Mouse (Mus musculus): ENCODE results near the gene Tmem203. TPM values are rescaled to one million over a fixed set of nuclear protein-coding genes. Genes with fewer than 3 reads are reported as not detected.

The Tmem203 gene
- polyA plus RNA-seq, 1 experiment, result 31.1 TPM

- no peak for DNase-seq (ENCODE audit: extremely low spot score in 1 of 2, low spot score in 1 of 2)
These were observed 33.6 kb downstream of the Tmem203 start for GRCm38 (mm10) chr2:25288734-25289345.

DNA sequence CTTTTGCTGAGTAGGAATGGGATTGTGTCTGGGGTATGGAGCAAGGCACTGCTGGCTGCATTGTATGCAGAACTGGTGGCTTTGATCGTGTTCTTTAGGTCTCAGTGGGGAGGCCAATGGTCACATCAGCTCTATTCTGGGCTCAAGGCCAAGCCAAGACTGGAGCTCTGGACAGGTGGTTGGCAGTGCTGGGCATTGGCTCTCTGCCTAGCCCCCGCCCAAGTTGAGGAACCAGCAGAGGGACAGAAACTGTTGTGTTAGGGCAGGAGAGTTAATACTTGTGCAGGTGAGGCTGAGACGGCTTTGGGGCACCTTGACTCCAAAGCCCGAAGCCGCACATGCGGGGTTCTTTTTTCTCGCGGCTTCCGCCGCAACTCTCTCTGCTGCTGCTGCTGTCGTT lies 34.4 kb downstream of the Tmem203 start, which contains the start of gene Lrrc26:
Lrrc26 (plus strand) TSS at position 265 of the 400 bp plus-strand sequence.
- DNase-seq (ENCODE audit: extremely low spot score in 1 of 2, low spot score in 1 of 2), result no peak

DNA sequence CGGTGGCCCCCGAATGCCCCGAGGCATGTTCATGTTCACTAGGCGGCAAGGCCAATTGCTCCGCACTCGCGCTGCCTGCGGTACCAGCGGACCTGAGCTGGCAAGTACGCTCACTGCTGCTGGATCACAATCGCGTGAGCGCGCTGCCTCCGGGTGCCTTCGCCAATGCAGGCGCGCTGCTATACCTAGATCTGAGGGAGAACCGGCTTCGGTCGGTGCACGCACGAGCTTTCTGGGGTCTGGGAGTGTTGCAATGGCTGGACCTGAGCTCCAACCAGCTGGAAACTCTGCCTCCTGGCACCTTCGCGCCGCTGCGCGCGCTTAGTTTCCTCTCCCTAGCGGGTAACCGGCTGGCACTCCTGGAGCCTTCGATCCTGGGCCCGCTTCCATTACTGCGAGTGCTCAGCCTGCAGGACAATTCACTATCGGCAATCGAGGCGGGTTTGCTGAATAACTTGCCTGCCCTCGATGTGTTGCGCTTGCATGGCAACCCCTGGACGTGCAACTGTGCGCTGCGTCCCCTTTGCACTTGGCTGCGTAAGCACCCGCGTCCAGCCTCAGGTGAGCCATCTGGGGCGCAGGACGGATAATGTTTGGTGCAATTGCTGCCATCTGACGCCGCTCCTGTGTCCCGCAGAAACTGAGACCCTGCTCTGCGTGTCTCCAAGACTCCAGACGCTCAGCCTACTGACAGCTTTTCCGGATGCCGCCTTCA lies 35.0 kb downstream of the Tmem203 start:
- peak in 1 of 2 experiments; percentile 69 for DNase-seq (ENCODE audit: extremely low spot score in 1 of 2, low spot score in 1 of 2)

DNA sequence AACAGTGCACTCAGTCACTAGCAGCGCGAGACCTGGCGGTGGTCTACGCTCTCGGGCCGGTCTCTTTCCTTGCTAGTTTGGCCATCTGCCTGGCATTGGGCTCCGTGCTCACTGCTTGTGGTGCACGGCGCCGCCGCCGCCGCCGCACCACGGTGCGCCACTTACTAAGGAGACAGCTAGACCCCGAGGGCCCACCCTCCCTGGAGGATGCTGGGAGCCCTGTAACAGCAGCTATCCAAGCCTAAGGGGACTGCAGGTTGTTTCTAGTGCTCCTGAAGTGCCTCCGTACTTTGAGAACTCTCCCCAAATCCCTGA lies 35.5 kb downstream of the Tmem203 start:
- peak in 1 of 2 experiments; percentile 59 for DNase-seq (ENCODE audit: extremely low spot score in 1 of 2, low spot score in 1 of 2)

DNA sequence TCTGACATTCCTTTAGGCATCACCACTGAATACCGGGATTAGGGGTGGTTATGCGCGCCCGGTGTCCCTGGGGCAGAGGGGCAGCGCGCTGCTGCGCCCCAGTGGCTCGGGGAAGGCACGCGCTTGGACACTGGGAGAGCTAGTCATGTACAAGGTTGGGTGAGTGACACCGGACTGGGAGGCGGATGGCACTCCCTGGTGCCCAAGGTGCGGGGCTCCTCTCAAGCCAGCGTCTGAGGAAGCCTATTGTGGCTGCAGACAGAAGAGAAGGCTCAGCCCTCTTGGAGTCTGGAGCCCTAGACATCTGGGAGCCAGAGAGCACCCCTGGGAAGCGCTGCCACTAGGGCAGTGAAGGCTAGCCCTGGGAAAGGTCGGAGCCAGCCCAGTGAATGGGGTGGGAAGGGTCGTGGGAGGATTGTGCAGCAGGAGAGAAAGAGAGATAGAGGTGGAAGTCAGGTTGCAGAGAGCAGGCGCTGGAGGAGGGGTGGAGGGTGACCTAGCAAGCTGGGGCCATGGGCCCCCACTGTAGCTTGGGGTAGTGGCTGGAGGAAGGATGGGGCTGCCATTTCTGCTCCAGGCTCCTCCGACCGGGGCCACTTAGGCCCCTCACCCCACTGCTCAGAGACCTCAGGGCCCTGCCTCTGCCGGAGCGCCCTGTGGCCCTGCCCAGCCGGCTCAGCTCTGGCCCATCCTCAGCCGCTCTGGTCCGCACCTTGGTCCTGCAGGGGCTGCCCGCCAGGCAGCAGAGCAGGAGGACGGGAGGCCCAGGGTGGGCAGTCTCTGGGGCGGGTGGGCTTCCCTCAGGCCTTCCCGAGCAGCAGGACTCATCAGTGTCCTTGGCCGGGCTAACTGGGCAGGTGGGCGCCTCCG lies 36.2 kb downstream of the Tmem203 start:
- no peak for DNase-seq (ENCODE audit: extremely low spot score in 1 of 2, low spot score in 1 of 2)

GRCm38 (mm10) chr2:25292054-25292544 lies 36.9 kb downstream of the Tmem203 start:
- peak in 1 of 2 experiments; percentile 65 for DNase-seq (ENCODE audit: extremely low spot score in 1 of 2, low spot score in 1 of 2)

GRCm38 (mm10) chr2:25292856-25293255 lies 37.6 kb downstream of the Tmem203 start:
- DNase-seq (ENCODE audit: extremely low spot score in 1 of 2, low spot score in 1 of 2), result peak in 1 of 2 experiments; percentile 81

- DNase-seq (ENCODE audit: extremely low spot score in 1 of 2, low spot score in 1 of 2), result no peak
These were observed 38.5 kb downstream of the Tmem203 start for GRCm38 (mm10) chr2:25293706-25294105.

DNA sequence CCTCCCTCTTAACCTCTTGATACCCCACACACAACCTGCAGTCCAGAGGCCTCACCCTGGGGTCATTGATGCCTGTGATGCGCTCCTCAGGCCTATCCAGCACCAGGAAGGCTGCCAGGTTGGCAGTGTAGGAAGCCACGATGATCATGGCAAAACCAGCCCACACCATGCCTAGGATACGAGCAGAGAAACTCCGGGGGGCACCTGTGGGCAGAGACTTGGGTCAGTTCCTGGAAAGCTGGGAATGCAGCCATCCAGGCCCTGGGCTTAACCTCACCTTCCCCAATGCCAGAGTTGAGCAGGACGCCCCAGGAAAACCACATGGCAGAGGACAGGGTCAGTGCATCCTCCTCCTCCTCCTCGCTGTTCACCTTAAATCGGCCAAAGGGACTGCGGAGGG lies 41.9 kb downstream of the Tmem203 start:
- no peak for DNase-seq (ENCODE audit: extremely low spot score in 1 of 2, low spot score in 1 of 2)

DNA sequence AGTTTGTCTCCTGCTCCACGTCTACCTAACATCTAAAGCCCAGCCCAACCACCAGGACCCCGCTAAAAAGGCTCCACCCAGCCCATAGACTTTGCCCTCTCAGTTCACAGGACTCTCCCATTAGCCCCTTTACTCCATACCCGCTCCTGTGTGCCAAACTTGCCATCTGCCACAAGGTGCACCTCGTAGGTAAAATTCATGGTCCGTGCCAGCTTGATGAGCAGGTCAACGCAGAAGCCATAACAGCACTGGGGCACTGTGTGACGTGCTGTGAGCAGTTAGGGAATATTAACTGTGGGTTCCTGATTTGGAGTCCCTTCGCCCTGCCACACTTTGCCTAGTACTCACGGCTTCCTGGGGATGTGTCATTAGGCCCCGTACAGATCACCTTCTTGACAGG lies 42.8 kb downstream of the Tmem203 start:
- no peak for DNase-seq (ENCODE audit: extremely low spot score in 1 of 2, low spot score in 1 of 2)

GRCm38 (mm10) chr2:25303452-25303851 lies 48.2 kb downstream of the Tmem203 start:
- no peak for DNase-seq (ENCODE audit: extremely low spot score in 1 of 2, low spot score in 1 of 2)

GRCm38 (mm10) chr2:25303931-25304656 lies 48.9 kb downstream of the Tmem203 start:
- no peak for DNase-seq (ENCODE audit: extremely low spot score in 1 of 2, low spot score in 1 of 2)

- peak in 1 of 2 experiments; percentile 64 for DNase-seq (ENCODE audit: extremely low spot score in 1 of 2, low spot score in 1 of 2)
These were observed 49.7 kb downstream of the Tmem203 start for GRCm38 (mm10) chr2:25304657-25305541.

Other genes with a start within 250 kb of the Tmem203 start
- gene Nsmf, start 201.1 kb upstream of the Tmem203 start, polyA plus RNA-seq (2012; rRNA removed), result 638 and 695 TPM in 2 replicates
- 0.08 TPM in 1 of 2 replicates, not detected in the other for gene Entpd8, start 175.1 kb upstream of the Tmem203 start, polyA plus RNA-seq (2012; rRNA removed)
- gene Noxa1, start 160.3 kb upstream of the Tmem203 start, polyA plus RNA-seq (2012; rRNA removed), result not detected in 2 replicates
- 38.7 and 39.1 TPM in 2 replicates for gene Nrarp, start 74.7 kb upstream of the Tmem203 start, polyA plus RNA-seq (2012; rRNA removed)
- 2.6 and 3.0 TPM in 2 replicates for gene Tor4a, start 58.6 kb upstream of the Tmem203 start, polyA plus RNA-seq (2012; rRNA removed)
- gene Nelfb, start 44.0 kb upstream of the Tmem203 start, polyA plus RNA-seq (2012; rRNA removed), result 60.2 and 65.6 TPM in 2 replicates
- 0.06 and 0.15 TPM in 2 replicates for gene Stpg3, start 40.8 kb upstream of the Tmem203 start, polyA plus RNA-seq (2012; rRNA removed)
- 0.16 and 0.19 TPM in 2 replicates for gene Fam166a, start 36.7 kb upstream of the Tmem203 start, polyA plus RNA-seq (2012; rRNA removed)
- 499 and 548 TPM in 2 replicates for gene Tubb4b, start 30.7 kb upstream of the Tmem203 start, polyA plus RNA-seq (2012; rRNA removed)
- gene Slc34a3, start 21.1 kb upstream of the Tmem203 start, polyA plus RNA-seq (2012; rRNA removed), result 0.08 and 0.15 TPM in 2 replicates
- not detected in 2 replicates for gene Rnf224, start 18.7 kb upstream of the Tmem203 start, polyA plus RNA-seq (2012; rRNA removed)
- gene Rnf208, start 13.2 kb upstream of the Tmem203 start, polyA plus RNA-seq (2012; rRNA removed), result 248 and 300 TPM in 2 replicates
- 0.24 and 0.53 TPM in 2 replicates for gene Cysrt1, start 13.0 kb upstream of the Tmem203 start, polyA plus RNA-seq (2012; rRNA removed)
- gene AL732309.1, start 8.6 kb upstream of the Tmem203 start, polyA plus RNA-seq (2012; rRNA removed), result 15.8 and 16.4 TPM in 2 replicates
- gene Tprn, start 7.2 kb downstream of the Tmem203 start, polyA plus RNA-seq (2012; rRNA removed), result 13.5 and 18.9 TPM in 2 replicates
- gene Ssna1, start 17.0 kb downstream of the Tmem203 start, polyA plus RNA-seq (2012; rRNA removed), result 75.4 and 86.0 TPM in 2 replicates
- gene Anapc2, start 17.0 kb downstream of the Tmem203 start, polyA plus RNA-seq (2012; rRNA removed), result 69.9 and 79.0 TPM in 2 replicates
- gene Tmem210, start 32.7 kb downstream of the Tmem203 start, polyA plus RNA-seq (2012; rRNA removed), result not detected in 2 replicates
- 0.15 TPM in 1 of 2 replicates, not detected in the other for gene Lrrc26, start 34.5 kb downstream of the Tmem203 start, polyA plus RNA-seq (2012; rRNA removed)
- gene Grin1, start 63.7 kb downstream of the Tmem203 start, polyA plus RNA-seq (2012; rRNA removed), result 313 and 325 TPM in 2 replicates
- 31.1 and 31.8 TPM in 2 replicates for gene Man1b1, start 76.9 kb downstream of the Tmem203 start, polyA plus RNA-seq (2012; rRNA removed)
- gene Dpp7, start 100.9 kb downstream of the Tmem203 start, polyA plus RNA-seq (2012; rRNA removed), result 62.5 and 63.9 TPM in 2 replicates
- gene Uap1l1, start 110.2 kb downstream of the Tmem203 start, polyA plus RNA-seq (2012; rRNA removed), result 15.0 and 17.9 TPM in 2 replicates
- gene Sapcd2, start 116.9 kb downstream of the Tmem203 start, polyA plus RNA-seq (2012; rRNA removed), result 3.9 and 5.3 TPM in 2 replicates
- gene Entpd2, start 140.4 kb downstream of the Tmem203 start, polyA plus RNA-seq (2012; rRNA removed), result 14.1 and 19.3 TPM in 2 replicates
- 383 and 426 TPM in 2 replicates for gene Npdc1, start 143.9 kb downstream of the Tmem203 start, polyA plus RNA-seq (2012; rRNA removed)
- 0.40 and 0.67 TPM in 2 replicates for gene Fut7, start 167.8 kb downstream of the Tmem203 start, polyA plus RNA-seq (2012; rRNA removed)
- gene Abca2, start 173.3 kb downstream of the Tmem203 start, polyA plus RNA-seq (2012; rRNA removed), result 107 TPM in 2 replicates
- gene Clic3, start 201.4 kb downstream of the Tmem203 start, polyA plus RNA-seq (2012; rRNA removed), result 0.42 and 1.4 TPM in 2 replicates
- gene Paxx, start 205.7 kb downstream of the Tmem203 start, polyA plus RNA-seq (2012; rRNA removed), result 110 and 114 TPM in 2 replicates
- gene Ptgds, start 214.6 kb downstream of the Tmem203 start, polyA plus RNA-seq (2012; rRNA removed), result 2,136 and 2,926 TPM in 2 replicates
- not detected in 2 replicates for gene Lcn12, start 238.5 kb downstream of the Tmem203 start, polyA plus RNA-seq (2012; rRNA removed)
- 64.7 and 72.3 TPM in 2 replicates for gene Fbxw5, start 245.3 kb downstream of the Tmem203 start, polyA plus RNA-seq (2012; rRNA removed)
- gene C8g, start 246.3 kb downstream of the Tmem203 start, polyA plus RNA-seq (2012; rRNA removed), result 2.5 and 2.8 TPM in 2 replicates